Mouse (Mus musculus) spleen, adult 2 months (tissue): ENCODE data around the gene Nfia.

Experiments
- CTCF ChIP-seq: fragments of 200-500 bp; IDR thresholded peaks from 2 replicates; pipeline ENCODE4 v1.5.1; 2011; ENCODE audit warnings: mild to moderate bottlenecking, inconsistent platforms; ENCODE audit not compliant: insufficient read depth, insufficient read length, insufficient replicate concordance; ENCODE audit errors: extremely low read depth
- POLR2A ChIP-seq: fragments of 200-500 bp; IDR thresholded peaks from 2 replicates; pipeline ENCODE4 v1.6.1; 2011; ENCODE audit warnings: low read depth, low read length, inconsistent platforms

DNA sequence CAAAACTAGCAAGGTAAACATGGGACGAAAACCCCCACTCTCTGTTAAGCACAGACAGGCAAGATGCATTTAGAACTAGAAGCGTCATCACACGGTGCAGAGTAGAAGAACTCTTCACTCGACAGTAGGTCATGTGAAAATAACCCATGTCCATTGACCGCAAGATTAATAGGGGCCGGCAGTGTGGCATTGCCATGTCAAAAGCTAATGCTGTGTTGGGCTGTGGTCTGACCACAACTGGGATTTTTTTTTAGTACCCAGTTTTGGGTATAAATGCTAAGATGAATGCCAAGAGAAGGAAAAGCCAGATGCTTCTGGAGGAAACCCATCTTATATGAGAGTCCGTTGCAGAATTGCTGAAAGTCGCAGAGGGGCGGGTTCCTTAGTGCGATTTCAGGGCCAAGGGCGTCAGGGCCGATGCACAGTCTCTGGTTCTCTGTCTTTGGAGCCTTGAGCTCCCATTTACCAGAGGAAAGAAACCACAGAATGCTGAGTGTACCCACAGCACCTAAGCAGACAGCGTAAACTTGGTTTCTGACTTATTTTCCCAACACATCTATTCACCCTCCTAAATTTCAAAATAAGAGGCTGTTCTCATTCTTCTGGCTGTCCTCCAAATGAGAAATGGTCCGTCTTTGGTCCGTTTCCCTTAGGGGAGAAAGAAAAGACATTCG, 58.5 kb downstream of the Nfia start:
- no peak for TF ChIP-seq CTCF
- TF ChIP-seq POLR2A = no peak
